Mouse (Mus musculus) liver, adult 2 months (tissue): ENCODE measurements at regions not wholly inside any gene's neighbourhood (a gene's known extent, or its start where the extent isn't known, plus 50 kb on each side); places are given as distances from the start of the nearest gene placed in this dataset.

ENCODE experiments used
- CTCF ChIP-seq: fragments of 200-500 bp; IDR thresholded peaks from 2 replicates; pipeline ENCODE4 v1.5.1; 2011; ENCODE audit warnings: low read depth, low read length, control low read depth
- POLR2A ChIP-seq: fragments of 200-500 bp; IDR thresholded peaks from 2 replicates; pipeline ENCODE4 v1.6.1; 2011; ENCODE audit warnings: low read length, control low read depth; ENCODE audit not compliant: insufficient read depth; ENCODE audit errors: extremely low read depth

- TF ChIP-seq CTCF (no peak), POLR2A (no peak)
Measured at GRCm38 (mm10) chr13:46216954-46217838, 56.3 kb upstream of the Stmnd1 start.
